In genomic region chr9:98651681-98652080, GRCm38 (mm10) we compare ENCODE assay signal across 24 mouse cellular contexts. TPM values are rescaled to one million over a fixed set of nuclear protein-coding genes. Genes with fewer than 3 reads are reported as not detected.
DNase-seq lines count a peak whose midpoint lies in the region; TF ChIP-seq lines count a peak whose summit lies in the region.
"Had no signal": no experiment of that assay in that cellular context is flagged by ENCODE, and none has a peak within 500 bp of the region (broad histone marks: within the 10 kb centered on the region; RNA-seq: fewer than 3 reads in every experiment).

No protein-coding gene starts in this region.

- no peak overlapping the region for H3K4me3 ChIP-seq in left cerebral cortex, adult 2 months
- H3K4me3 ChIP-seq: embryonic facial prominence, embryonic 12.5 days; embryonic facial prominence, embryonic 15.5 days; heart, embryonic 12.5 days; heart, embryonic 15.5 days; hindbrain, embryonic 10.5 days; hindbrain, embryonic 13.5 days; intestine, embryonic 15.5 days had no signal

- peak; percentile 64 to 78 for DNase-seq in adrenal gland, adult (ENCODE audit: inconsistent age in 2 of 2, low spot score in 1 of 2)
- no peak for DNase-seq in adrenal gland, adult 18-20 months (ENCODE audit: low spot score in 2 of 2)
- DNase-seq in ovary, postnatal 36 days (ENCODE audit: low spot score) = peak; percentile 66
- DNase-seq in ovary, postnatal 14 days (ENCODE audit: low spot score) = no peak
- peak; percentile 33 for DNase-seq in adrenal gland, postnatal 25 days
- no peak for DNase-seq in left cerebral cortex, adult 2 months (ENCODE audit: extremely low spot score in 1 of 2, low spot score in 2 of 2)
- DNase-seq in liver = no peak
- DNase-seq: cerebellum, adult 11-12 months; cerebellum, adult 8-10 months; cerebellum, postnatal 10 days; cerebellum, postnatal 36 days; embryo, embryonic 11 days; forebrain, postnatal 0 days; gastrocnemius, postnatal 25 days; heart, adult 18-20 months; heart, postnatal 10 days; heart, postnatal 36 days had no signal

- no peak overlapping the region for H3K27ac ChIP-seq in left cerebral cortex, adult 2 months
- H3K27ac ChIP-seq: embryonic facial prominence, embryonic 12.5 days; embryonic facial prominence, embryonic 15.5 days; heart, embryonic 15.5 days; hindbrain, embryonic 10.5 days; hindbrain, embryonic 13.5 days; intestine, embryonic 15.5 days had no signal

- intact Hi-C loops in left cerebral cortex, adult 2 months (cut with DNase I) = no loop called here

- no peak for TF ChIP-seq CTCF in left cerebral cortex, adult 2 months (IDR thresholded peaks at IDR 0.05)

RNA-seq across cellular contexts. Expression of gene Mrps22, which starts 50.2 kb away (rescaled TPM):
- total RNA-seq in adrenal gland, adult 18-20 months (2021) = 10 to 100 TPM; 57.0 to 61.1 TPM
- 56.5 and 68.2 TPM in 2 replicates for total RNA-seq in adrenal gland, postnatal 25 days (2021)
- 10 to 100 TPM; 27.7 to 28.0 TPM for total RNA-seq in left cerebral cortex, adult 2 months (2021)

Comparison
In these comparisons a context has a peak if more than half of its experiments do, and no peak if none do; other contexts are left out.
1. DNase-seq: peak in adrenal gland, adult (2 of 2), ovary, postnatal 36 days (single experiment) and adrenal gland, postnatal 25 days (single experiment); none in adrenal gland, adult 18-20 months (0 of 2), ovary, postnatal 14 days (single experiment), left cerebral cortex, adult 2 months (0 of 2) and liver (single experiment).